Mouse (Mus musculus) cerebellum, postnatal 25 days (tissue): ENCODE data around the gene Apba3.

Experiments used
- DNase-seq, 2 experiments: peaks; one replicate each; pipeline ENCODE4 v3.0.0; 2021; ENCODE audit warnings: mixed read lengths in 2 of 2

Gene Apba3

GRCm38 (mm10) chr10:81290698-81291460, 24.1 kb downstream of the Apba3 start:
- no peak for DNase-seq

GRCm38 (mm10) chr10:81291511-81292104, 24.8 kb downstream of the Apba3 start, which contains the start of gene Tjp3:
Gene Tjp3 (minus strand): TSS chr10:81291581.
- DNase-seq, result no peak

- peak; percentile 99 for DNase-seq
Measured at GRCm38 (mm10) chr10:81292554-81293333, 26.0 kb downstream of the Apba3 start, which contains the start of gene Pip5k1c. Gene Pip5k1c (plus strand): TSS chr10:81292963.

GRCm38 (mm10) chr10:81293334-81294030, 26.7 kb downstream of the Apba3 start:
- peak; percentile 29 to 48 for DNase-seq

- peak; percentile 90 to 91 for DNase-seq
Measured at GRCm38 (mm10) chr10:81294442-81294841, 27.7 kb downstream of the Apba3 start.

- DNase-seq, result peak; percentile 50 to 65
Measured at GRCm38 (mm10) chr10:81295185-81295584, 28.4 kb downstream of the Apba3 start.

- no peak for DNase-seq
Measured at GRCm38 (mm10) chr10:81297246-81297645, 30.5 kb downstream of the Apba3 start.

GRCm38 (mm10) chr10:81297845-81298244, 31.1 kb downstream of the Apba3 start:
- DNase-seq, result no peak

- DNase-seq, result peak in 1 of 2 experiments; percentile 32
Measured at GRCm38 (mm10) chr10:81298369-81299100, 31.8 kb downstream of the Apba3 start.

GRCm38 (mm10) chr10:81299585-81300351, 33.0 kb downstream of the Apba3 start:
- peak; percentile 39 to 48 for DNase-seq

- DNase-seq, result peak in 1 of 2 experiments; percentile 42
Measured at GRCm38 (mm10) chr10:81300352-81300907, 33.7 kb downstream of the Apba3 start.

- DNase-seq, result peak; percentile 85 to 87
Measured at GRCm38 (mm10) chr10:81301321-81301720, 34.6 kb downstream of the Apba3 start.

GRCm38 (mm10) chr10:81302288-81302687, 35.5 kb downstream of the Apba3 start:
- peak; percentile 61 to 63 for DNase-seq

- peak in 1 of 2 experiments; percentile 68 for DNase-seq
Measured at GRCm38 (mm10) chr10:81302781-81303218, 36.0 kb downstream of the Apba3 start.

- no peak for DNase-seq
Measured at GRCm38 (mm10) chr10:81303258-81303657, 36.5 kb downstream of the Apba3 start.

GRCm38 (mm10) chr10:81303761-81304160, 37.0 kb downstream of the Apba3 start:
- no peak for DNase-seq

- peak; percentile 78 to 83 for DNase-seq
Measured at GRCm38 (mm10) chr10:81304597-81305238, 38.0 kb downstream of the Apba3 start.

- peak; percentile 74 to 78 for DNase-seq
Measured at GRCm38 (mm10) chr10:81305663-81306062, 38.9 kb downstream of the Apba3 start.

- DNase-seq, result no peak
Measured at GRCm38 (mm10) chr10:81306173-81306668, 39.5 kb downstream of the Apba3 start.
